Mouse (Mus musculus) frontal cortex, postnatal 25 days (tissue): ENCODE results near the gene Dab2.

Source experiments
- DNase-seq, 2 experiments: peaks; one replicate each; pipeline ENCODE4 v3.0.0; 2022; ENCODE audit warnings: low spot score in 2 of 2

Dab2 gene

GRCm38 (mm10) chr15:6391886-6392285, 92.3 kb downstream of the Dab2 start:
- DNase-seq, result no peak

GRCm38 (mm10) chr15:6393624-6394023, 94.0 kb downstream of the Dab2 start:
- DNase-seq, result no peak

- no peak for DNase-seq
Measured at GRCm38 (mm10) chr15:6398211-6398610, 98.6 kb downstream of the Dab2 start.

GRCm38 (mm10) chr15:6398881-6399280, 99.3 kb downstream of the Dab2 start:
- DNase-seq, result no peak

GRCm38 (mm10) chr15:6400115-6400514, 100.5 kb downstream of the Dab2 start:
- no peak for DNase-seq

- DNase-seq, result no peak
Measured at GRCm38 (mm10) chr15:6402433-6402832, 102.8 kb downstream of the Dab2 start.

- DNase-seq, result no peak
Measured at GRCm38 (mm10) chr15:6404172-6404571, 104.6 kb downstream of the Dab2 start.

GRCm38 (mm10) chr15:6406771-6407170, 107.2 kb downstream of the Dab2 start:
- DNase-seq, result no peak

GRCm38 (mm10) chr15:6409031-6409430, 109.4 kb downstream of the Dab2 start:
- DNase-seq, result no peak

- DNase-seq, result no peak
Measured at GRCm38 (mm10) chr15:6410161-6410560, 110.6 kb downstream of the Dab2 start.

- DNase-seq, result no peak
Measured at GRCm38 (mm10) chr15:6411334-6411733, 111.7 kb downstream of the Dab2 start.

- no peak for DNase-seq
Measured at GRCm38 (mm10) chr15:6415317-6415716, 115.7 kb downstream of the Dab2 start.

- DNase-seq, result no peak
Measured at GRCm38 (mm10) chr15:6431777-6432176, 132.2 kb downstream of the Dab2 start.

GRCm38 (mm10) chr15:6432411-6432810, 132.8 kb downstream of the Dab2 start:
- DNase-seq, result no peak

GRCm38 (mm10) chr15:6435281-6435680, 135.7 kb downstream of the Dab2 start:
- no peak for DNase-seq

- peak in 1 of 2 experiments; percentile 24 for DNase-seq
Measured at GRCm38 (mm10) chr15:6435773-6436172, 136.2 kb downstream of the Dab2 start.

GRCm38 (mm10) chr15:6438685-6439084, 139.1 kb downstream of the Dab2 start:
- DNase-seq, result no peak

- DNase-seq, result no peak
Measured at GRCm38 (mm10) chr15:6444452-6444851, 144.9 kb downstream of the Dab2 start.

GRCm38 (mm10) chr15:6445135-6445534, 145.5 kb downstream of the Dab2 start, which contains the start of gene C9:
TSS of gene C9 (plus strand) at chr15:6445327.
- DNase-seq, result no peak

- no peak for DNase-seq
Measured at GRCm38 (mm10) chr15:6446181-6446580, 146.6 kb downstream of the Dab2 start.

GRCm38 (mm10) chr15:6448892-6449291, 149.3 kb downstream of the Dab2 start:
- no peak for DNase-seq

GRCm38 (mm10) chr15:6454461-6454860, 154.9 kb downstream of the Dab2 start:
- DNase-seq, result no peak

GRCm38 (mm10) chr15:6461381-6461780, 161.8 kb downstream of the Dab2 start:
- no peak for DNase-seq

- no peak for DNase-seq
Measured at GRCm38 (mm10) chr15:6463361-6463923, 163.9 kb downstream of the Dab2 start.
